Mouse (Mus musculus) liver, postnatal 0 days (tissue): ENCODE results near the gene Apol9b. TPM values are rescaled to one million over a fixed set of nuclear protein-coding genes. Genes with fewer than 3 reads are reported as not detected.
A peak's percentile ranks its signal among the peaks of the same experiment; 100 is the strongest.

Source experiments
- ATAC-seq: fragments of 200-750 bp; cut with Nextera tagmentation; 2 replicates; pipeline ENCODE4 v1.8.0; 2017; ENCODE audit warnings: mild to moderate bottlenecking, moderate library complexity
- DNase-seq: peaks from one replicate; pipeline ENCODE4 v3.0.0-alpha.2; 2016
- H3K27ac ChIP-seq: fragments of 300-500 bp; sonication (generic); 2 replicates; pipeline ENCODE4 v1.5.1; 2014; ENCODE audit warnings: antibody characterized with exemption, moderate library complexity, mild to moderate bottlenecking, low read depth
- H3K27me3 ChIP-seq: fragments of 300-500 bp; sonication (generic); 2 replicates; pipeline ENCODE4 v1.6.1; 2014; ENCODE audit warnings: low read length, control low read depth, mixed read lengths; ENCODE audit not compliant: insufficient read depth
- H3K36me3 ChIP-seq: fragments of 300-500 bp; sonication (generic); replicated peaks from 2 replicates; pipeline ENCODE4 v1.6.1; 2014; ENCODE audit warnings: mild to moderate bottlenecking, control low read depth, low read length, moderate library complexity, mixed read lengths; ENCODE audit not compliant: insufficient read depth
- H3K4me1 ChIP-seq: fragments of 300-500 bp; sonication (generic); 2 replicates; pipeline ENCODE4 v1.6.1; 2014; ENCODE audit warnings: antibody characterized with exemption, mild to moderate bottlenecking, control low read depth; ENCODE audit not compliant: insufficient read depth
- H3K4me2 ChIP-seq: fragments of 300-500 bp; sonication (generic); 2 replicates; pipeline ENCODE4 v1.6.1; 2014; ENCODE audit warnings: low read depth, mild to moderate bottlenecking, low read length, moderate library complexity, mixed read lengths
- H3K4me3 ChIP-seq: fragments of 300-500 bp; sonication (generic); 2 replicates; pipeline ENCODE4 v1.5.1; 2014; ENCODE audit warnings: low read depth, low read length
- H3K9ac ChIP-seq: fragments of 300-500 bp; sonication (generic); replicated peaks from 2 replicates; pipeline ENCODE4 v1.6.1; 2014; ENCODE audit warnings: mild to moderate bottlenecking, moderate library complexity
- H3K9me3 ChIP-seq: fragments of 300-500 bp; sonication (generic); 2 replicates; pipeline ENCODE4 v1.6.1; 2016; ENCODE audit warnings: mild to moderate bottlenecking, control low read depth, low read length, mixed read lengths
- CTCF ChIP-seq: sonication (generic); IDR thresholded peaks from 2 replicates; pipeline ENCODE4 v1.5.1; 2016; ENCODE audit warnings: antibody characterized with exemption, low read depth
- EP300 ChIP-seq: IDR thresholded peaks from 2 replicates; pipeline ENCODE4 v1.6.1; 2016; ENCODE audit warnings: antibody characterized with exemption, low read depth, mild to moderate bottlenecking
- WGBS: fragments of 180-500 bp; shearing (Covaris S2); extraction: QIAGEN DNeasy Blood & Tissue Kit; methylation state at CpG from one replicate; pipeline ENCODE4 v1.1.7; 2014; ENCODE audit not compliant: insufficient replicate concordance; 5-methylcytosine and 5-hydroxymethylcytosine counted together
- polyA plus RNA-seq: library from polyadenylated mRNA; unstranded; fragments of >200 nt; fragmentation: Nextera tagmentation; extraction: Ambion mirVana; gene quantifications from 2 replicates; pipeline ENCODE4 v1.2.1, GENCODE M21; 2015

Gene Apol9b
- polyA plus RNA-seq, 1 experiment from 2014 or later, result 0.51 TPM

DNA sequence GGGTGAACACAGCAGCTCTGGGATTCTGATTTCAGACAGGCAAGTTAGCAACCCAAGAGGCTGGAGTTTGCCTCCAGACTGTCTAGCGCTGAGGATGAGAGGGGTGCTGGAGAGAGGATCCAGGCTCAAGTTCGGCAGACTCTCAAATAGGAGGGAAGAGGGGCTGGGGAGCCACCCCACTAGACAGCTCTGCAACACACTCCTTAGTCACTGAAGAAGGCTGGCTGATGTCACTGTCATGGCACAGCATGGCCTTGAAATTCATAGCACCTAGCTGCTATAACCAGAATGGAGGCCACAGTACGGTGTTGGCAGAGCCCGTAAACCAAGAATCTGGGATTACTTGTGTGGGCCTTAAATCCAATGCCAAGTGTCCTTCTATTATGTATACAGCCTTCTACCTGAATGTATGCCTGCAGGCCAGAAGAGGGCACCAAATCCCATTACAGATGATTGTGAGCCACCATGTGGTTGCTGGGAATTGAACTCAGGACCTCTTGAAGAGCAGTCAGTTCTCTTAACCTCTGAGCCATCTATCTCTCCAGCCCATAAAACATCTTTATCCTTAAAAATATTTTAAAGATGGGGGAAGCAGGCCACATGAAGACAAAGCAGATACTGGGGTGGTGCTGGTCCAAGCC, 28.9 kb downstream of the Apol9b start:
- peaks cover 31% of the 10 kb centered on the region for H3K36me3 ChIP-seq
- H3K9me3 ChIP-seq, result no peaks in the 10 kb centered on the region
- no peak overlapping the region for H3K27ac ChIP-seq
- no peak overlapping the region for H3K4me2 ChIP-seq
- WGBS, result 75% methylated on average over 4 of the region's 4 CpGs
- no peak for DNase-seq
- H3K4me3 ChIP-seq, result no peak overlapping the region
- no peak overlapping the region; the same call in 1 of the 2 replicates for H3K9ac ChIP-seq
- TF ChIP-seq CTCF (peak; percentile 55), EP300 (no peak)
- no peak for ATAC-seq
- H3K4me1 ChIP-seq, result peaks cover 11% of the 10 kb centered on the region
- H3K27me3 ChIP-seq, result no peaks in the 10 kb centered on the region

DNA sequence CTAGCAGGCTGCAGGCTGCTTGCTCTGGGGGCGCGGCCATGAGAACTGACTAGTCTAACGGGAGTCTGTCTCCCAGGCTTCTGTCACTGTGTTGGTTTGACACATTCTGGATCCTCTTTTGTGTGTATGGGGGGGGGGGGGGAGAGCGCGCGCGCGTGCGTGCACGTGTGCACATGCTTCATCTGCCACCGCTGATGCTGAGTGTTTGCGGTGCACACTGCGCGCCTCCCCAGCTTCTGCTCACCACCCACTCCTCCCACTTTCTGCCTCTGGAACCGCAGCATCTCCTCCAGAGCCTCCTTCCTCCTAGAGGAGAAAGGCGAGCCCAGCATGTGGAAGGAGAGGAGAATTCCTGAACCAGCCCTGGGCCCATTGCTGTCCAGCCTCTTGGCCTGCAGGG, 31.2 kb downstream of the Apol9b start:
- WGBS, result 95% methylated on average over 16 of the region's 16 CpGs
- TF ChIP-seq EP300, result no peak
- no peak for TF ChIP-seq CTCF
- Histone ChIP-seq H3K27me3 (no peaks in the 10 kb centered on the region), H3K4me1 (peaks cover 7% of the 10 kb centered on the region; the same call in 1 of the 2 replicates), H3K36me3 (peaks cover 51% of the 10 kb centered on the region), H3K4me2 (no peak overlapping the region), H3K4me3 (no peak overlapping the region), H3K9me3 (no peaks in the 10 kb centered on the region), H3K9ac (no peak overlapping the region), H3K27ac (no peak overlapping the region)
- ATAC-seq (no peak), DNase-seq (no peak)

- H3K9me3 ChIP-seq, result no peaks in the 10 kb centered on the region
- no peak overlapping the region for H3K27ac ChIP-seq
- peaks cover 3% of the 10 kb centered on the region; the same call in 1 of the 2 replicates for H3K4me1 ChIP-seq
- peaks cover 61% of the 10 kb centered on the region for H3K36me3 ChIP-seq
- no peaks in the 10 kb centered on the region for H3K27me3 ChIP-seq
- TF ChIP-seq CTCF (no peak), EP300 (no peak)
- WGBS, result 90% methylated on average over 7 of the region's 7 CpGs
- ATAC-seq (no peak), DNase-seq (no peak)
- no peak overlapping the region for H3K4me2 ChIP-seq
- no peak overlapping the region for H3K9ac ChIP-seq
- no peak overlapping the region for H3K4me3 ChIP-seq
Measured at GRCm38 (mm10) chr15:77761083-77761482, 32.2 kb downstream of the Apol9b start.

DNA sequence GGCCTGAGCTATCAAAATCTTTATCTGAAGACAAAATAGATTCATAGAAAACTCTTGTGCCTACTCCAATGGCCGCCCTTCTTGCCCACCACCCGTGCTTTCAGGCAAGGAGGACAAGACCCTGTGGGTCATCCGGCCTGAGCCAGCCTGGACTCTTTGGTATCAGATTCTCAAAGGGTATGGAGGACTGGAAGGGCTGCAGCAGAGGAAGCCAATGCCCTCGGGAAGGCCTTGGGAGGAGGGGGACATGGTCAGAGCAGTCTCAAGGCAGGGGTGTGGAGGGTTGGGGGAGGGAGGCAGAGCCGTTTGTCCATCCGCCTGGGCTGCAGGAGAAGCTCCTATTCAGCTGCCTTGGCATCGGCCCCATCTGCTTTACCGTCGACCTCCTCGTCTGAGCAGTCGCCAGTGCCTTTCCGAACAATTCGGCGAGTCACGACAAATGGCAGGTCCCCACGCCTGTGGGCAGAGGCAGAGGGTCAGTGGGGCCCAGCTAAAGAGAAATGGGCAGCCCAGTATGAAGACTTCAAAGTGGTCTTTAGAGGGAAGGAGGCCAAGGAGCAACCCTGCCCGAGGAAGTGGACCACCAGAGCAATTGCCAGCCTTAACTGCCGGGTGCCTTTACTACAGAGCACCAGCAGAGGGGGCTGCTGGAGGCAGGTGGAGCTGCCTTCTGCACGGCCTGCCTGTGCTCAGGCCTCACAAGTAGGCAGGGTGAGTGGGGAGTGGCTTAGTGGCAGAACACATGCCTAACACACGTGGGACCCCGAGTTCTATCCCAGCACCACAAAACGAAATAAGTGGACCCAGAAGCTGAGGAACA, 32.9 kb downstream of the Apol9b start:
- H3K4me3 ChIP-seq, result no peak overlapping the region
- DNase-seq (peak; percentile 53), ATAC-seq (peak; percentile 34; the same call in 1 of the 2 replicates)
- H3K4me1 ChIP-seq, result no peaks in the 10 kb centered on the region; the same call in 1 of the 2 replicates
- TF ChIP-seq CTCF (peak; percentile 80), EP300 (no peak)
- H3K4me2 ChIP-seq, result no peak overlapping the region
- no peak overlapping the region for H3K9ac ChIP-seq
- H3K27me3 ChIP-seq, result no peaks in the 10 kb centered on the region
- H3K36me3 ChIP-seq, result peaks cover 68% of the 10 kb centered on the region
- 79% methylated on average over 22 of the region's 22 CpGs for WGBS
- no peak overlapping the region for H3K27ac ChIP-seq
- H3K9me3 ChIP-seq, result no peaks in the 10 kb centered on the region

- Histone ChIP-seq H3K9me3 (no peaks in the 10 kb centered on the region), H3K27ac (no peak overlapping the region), H3K9ac (no peak overlapping the region), H3K4me3 (no peak overlapping the region), H3K27me3 (no peaks in the 10 kb centered on the region), H3K4me2 (no peak overlapping the region), H3K4me1 (no peaks in the 10 kb centered on the region), H3K36me3 (peaks cover 80% of the 10 kb centered on the region)
- ATAC-seq (no peak), DNase-seq (no peak)
- no peak for TF ChIP-seq CTCF
- TF ChIP-seq EP300, result no peak
- WGBS, result 97% methylated on average over 16 of the region's 16 CpGs
Measured at GRCm38 (mm10) chr15:77763050-77763449, 34.2 kb downstream of the Apol9b start.

DNA sequence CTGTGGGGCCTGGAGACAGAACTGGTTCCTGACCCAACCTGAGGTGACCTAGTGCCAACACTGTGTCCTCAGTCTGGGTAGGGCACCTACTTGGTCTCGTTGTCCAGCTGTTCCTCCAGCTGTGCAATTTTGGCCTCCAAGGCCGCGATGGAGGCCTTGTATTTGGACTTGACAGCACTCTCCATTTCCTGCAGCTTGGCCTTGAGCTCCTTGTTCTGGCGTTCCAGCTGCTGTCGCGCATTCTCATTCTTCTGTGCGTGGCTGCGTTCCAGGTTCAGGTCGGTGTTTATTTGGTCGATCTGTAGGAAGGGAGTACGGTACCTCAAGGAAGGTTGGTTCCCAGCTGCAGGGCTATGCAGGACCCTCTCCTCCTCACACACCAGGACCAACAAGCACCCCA, 34.9 kb downstream of the Apol9b start:
- peaks cover 87% of the 10 kb centered on the region for H3K36me3 ChIP-seq
- DNase-seq (no peak), ATAC-seq (no peak)
- no peak overlapping the region for H3K4me3 ChIP-seq
- no peak overlapping the region for H3K4me2 ChIP-seq
- no peaks in the 10 kb centered on the region for H3K9me3 ChIP-seq
- no peak overlapping the region for H3K9ac ChIP-seq
- no peaks in the 10 kb centered on the region for H3K27me3 ChIP-seq
- WGBS, result 86% methylated on average over 11 of the region's 11 CpGs
- H3K27ac ChIP-seq, result no peak overlapping the region
- no peaks in the 10 kb centered on the region for H3K4me1 ChIP-seq
- no peak for TF ChIP-seq EP300
- no peak for TF ChIP-seq CTCF
